Mouse (Mus musculus) lung, adult 2 months (tissue): ENCODE data around the gene Drg1.
"Not testable (repeated sequence)": the region's sequence is repeated elsewhere in the genome, so short reads cannot be mapped to it uniquely, and the experiment has no call there.

ENCODE experiments used
- CTCF ChIP-seq: fragments of 200-500 bp; IDR thresholded peaks from 2 replicates; pipeline ENCODE4 v1.5.1; 2011; ENCODE audit warnings: mild to moderate bottlenecking, low read length, control low read depth; ENCODE audit not compliant: insufficient read depth
- POLR2A ChIP-seq: fragments of 200-500 bp; IDR thresholded peaks from 2 replicates; pipeline ENCODE4 v1.6.1; 2011; ENCODE audit warnings: low read depth, mild to moderate bottlenecking, control low read depth, low read length, borderline replicate concordance; ENCODE audit errors: extremely low read depth

DNA sequence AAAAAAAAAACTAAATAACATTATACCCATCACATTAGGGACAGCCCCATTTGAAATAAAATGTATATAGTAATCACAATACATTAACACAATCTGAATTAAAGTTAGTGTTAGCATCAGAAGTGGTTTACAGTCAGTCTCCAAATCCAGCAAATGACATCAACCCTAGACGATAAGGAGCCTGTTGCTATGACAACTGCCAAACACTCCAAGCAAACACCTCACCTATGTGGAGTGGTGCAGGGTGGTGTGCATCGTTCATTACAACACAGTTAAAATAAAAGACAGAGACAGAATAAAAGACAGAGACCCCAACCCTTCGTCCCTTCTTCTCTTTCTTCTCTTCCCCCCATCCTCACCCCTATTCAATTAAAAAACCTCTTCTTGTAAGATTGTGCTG, 102.6 kb downstream of the Drg1 start:
- TF ChIP-seq POLR2A, CTCF: not testable (repeated sequence)
